Mouse (Mus musculus): ENCODE measurements around the gene Lhpp. TPM values are rescaled to one million over a fixed set of nuclear protein-coding genes. Genes with fewer than 3 reads are reported as not detected.

Gene Lhpp
- polyA plus RNA-seq, 1 experiment from 2014 or later: 12.7 TPM

DNA sequence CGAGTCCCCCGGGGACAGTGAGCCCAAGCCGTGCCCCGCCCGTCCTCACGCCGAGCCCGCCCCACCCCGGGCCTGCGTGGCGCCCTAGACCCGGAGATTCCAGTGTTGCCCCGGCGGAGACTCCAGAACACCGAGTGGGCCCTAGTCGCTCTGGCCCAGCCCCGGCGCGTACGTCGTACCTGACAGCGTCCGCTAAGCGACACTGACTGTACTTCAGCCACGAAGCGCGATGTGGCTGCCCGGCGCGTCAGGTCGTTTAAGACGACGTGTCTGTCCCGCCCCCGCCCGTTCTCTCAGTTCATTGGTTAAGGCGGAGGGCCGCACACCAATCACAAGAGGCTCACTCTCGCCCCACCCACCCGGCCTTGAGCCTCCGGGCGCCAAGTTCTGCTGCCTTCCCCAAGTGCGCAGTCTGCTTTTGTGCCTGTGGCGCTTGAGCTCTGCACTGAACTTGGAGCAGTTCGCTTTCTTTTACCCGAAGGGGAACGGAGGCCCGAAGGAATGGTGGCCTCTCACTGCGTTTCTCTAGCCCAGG lies 34.3 kb upstream of the Lhpp start, which contains the start of gene Oat:
TSS of gene Oat (minus strand) at position 283 of the 535 bp plus-strand sequence.
- Histone ChIP-seq H3K4me2 (ENCODE audit: low read depth, low read length) (peak within 1 kb of the TSS; percentile 67), H3K4me3 (replicated peaks; ENCODE audit: low read length) (peak within 1 kb of the TSS; percentile 72), H3K9ac (ENCODE audit: low read length) (peak within 1 kb of the TSS; percentile 84), H3K27me3 (ENCODE audit: control insufficient read depth, insufficient read depth, low read length) (no peaks in the 10 kb centered on the region), H3K9me3 (replicated peaks; ENCODE audit: control insufficient read depth, low read length) (no peaks in the 10 kb centered on the region), H3K4me1 (ENCODE audit: control insufficient read depth, insufficient read depth, low read length) (peaks cover 18% of the 10 kb centered on the region), H3K27ac (ENCODE audit: low read length) (peak within 1 kb of the TSS; percentile 97), H3K36me3 (ENCODE audit: control insufficient read depth, insufficient read depth, low read length) (no peaks in the 10 kb centered on the region)
- ATAC-seq (ENCODE audit: insufficient read depth, low FRiP score): peak; percentile 96
- WGBS: under 1% methylated on average over 49 of the region's 49 CpGs

GRCm38 (mm10) chr7:132576891-132577290 lies 33.5 kb upstream of the Lhpp start:
- ATAC-seq (ENCODE audit: insufficient read depth, low FRiP score): no peak
- H3K4me1 ChIP-seq (ENCODE audit: control insufficient read depth, insufficient read depth, low read length): peaks cover 13% of the 10 kb centered on the region
- 55% methylated on average over 4 of the region's 4 CpGs for WGBS
- peak overlapping the region; percentile 39 for H3K4me3 ChIP-seq (replicated peaks; ENCODE audit: low read length)
- no peak overlapping the region; the same call in 1 of the 2 replicates for H3K27ac ChIP-seq (ENCODE audit: low read length)
- H3K36me3 ChIP-seq (ENCODE audit: control insufficient read depth, insufficient read depth, low read length): no peaks in the 10 kb centered on the region
- no peaks in the 10 kb centered on the region for H3K27me3 ChIP-seq (ENCODE audit: control insufficient read depth, insufficient read depth, low read length)
- H3K9me3 ChIP-seq (replicated peaks; ENCODE audit: control insufficient read depth, low read length): no peaks in the 10 kb centered on the region
- peak overlapping the region; percentile 67 for H3K4me2 ChIP-seq (ENCODE audit: low read depth, low read length)
- H3K9ac ChIP-seq (ENCODE audit: low read length): peak overlapping the region; percentile 74

DNA sequence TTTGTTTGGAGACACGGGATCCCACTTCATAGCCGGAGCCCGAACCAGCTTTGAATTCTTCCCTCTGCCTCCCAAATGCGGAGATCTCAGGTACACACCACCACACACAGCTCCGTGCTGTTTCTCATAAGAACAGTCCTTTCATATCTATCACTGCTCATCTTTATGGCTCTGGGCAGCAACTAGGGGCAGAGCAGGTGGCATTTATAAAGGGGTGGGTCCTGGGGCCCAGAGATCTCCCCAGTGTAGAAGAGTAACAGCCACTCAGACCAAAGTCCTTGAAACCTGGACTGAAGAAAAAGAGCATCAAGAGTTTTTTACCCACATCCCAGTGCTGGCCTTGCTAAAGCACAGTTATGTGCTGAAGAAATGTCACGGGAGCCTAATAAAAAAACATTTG lies 29.9 kb upstream of the Lhpp start:
- Histone ChIP-seq H3K27ac (ENCODE audit: low read length) (no peak overlapping the region), H3K36me3 (ENCODE audit: control insufficient read depth, insufficient read depth, low read length) (no peaks in the 10 kb centered on the region), H3K9ac (ENCODE audit: low read length) (no peak overlapping the region), H3K4me1 (ENCODE audit: control insufficient read depth, insufficient read depth, low read length) (no peaks in the 10 kb centered on the region; the same call in 1 of the 2 replicates), H3K4me2 (ENCODE audit: low read depth, low read length) (no peak overlapping the region), H3K9me3 (replicated peaks; ENCODE audit: control insufficient read depth, low read length) (no peaks in the 10 kb centered on the region), H3K4me3 (replicated peaks; ENCODE audit: low read length) (no peak overlapping the region), H3K27me3 (ENCODE audit: control insufficient read depth, insufficient read depth, low read length) (no peaks in the 10 kb centered on the region)
- no peak for ATAC-seq (ENCODE audit: insufficient read depth, low FRiP score)
- 56% methylated on average over 6 of the region's 6 CpGs for WGBS

DNA sequence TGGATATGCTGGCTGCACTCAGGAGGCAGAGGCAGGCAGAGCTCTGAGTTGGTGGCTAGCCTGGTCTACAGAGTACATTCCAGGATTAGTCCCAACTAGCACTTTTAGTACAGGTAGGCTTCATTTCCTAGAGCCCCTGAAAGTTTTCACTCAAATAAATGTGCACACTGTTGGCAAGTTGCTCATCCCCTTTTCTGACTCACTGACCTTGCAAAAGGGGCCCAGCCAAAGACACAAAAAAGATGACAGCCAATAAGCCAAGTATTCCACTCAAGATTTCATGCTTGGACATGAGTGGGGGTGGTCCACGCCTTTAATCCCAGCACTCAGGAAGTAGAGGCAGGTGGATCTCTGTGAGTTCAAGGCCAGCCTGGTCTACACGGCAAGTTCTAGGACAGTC lies 29.0 kb upstream of the Lhpp start:
- Histone ChIP-seq H3K4me1 (ENCODE audit: control insufficient read depth, insufficient read depth, low read length) (no peaks in the 10 kb centered on the region; the same call in 1 of the 2 replicates), H3K27ac (ENCODE audit: low read length) (no peak overlapping the region), H3K9ac (ENCODE audit: low read length) (no peak overlapping the region), H3K4me3 (replicated peaks; ENCODE audit: low read length) (no peak overlapping the region), H3K27me3 (ENCODE audit: control insufficient read depth, insufficient read depth, low read length) (no peaks in the 10 kb centered on the region), H3K4me2 (ENCODE audit: low read depth, low read length) (no peak overlapping the region), H3K36me3 (ENCODE audit: control insufficient read depth, insufficient read depth, low read length) (no peaks in the 10 kb centered on the region), H3K9me3 (replicated peaks; ENCODE audit: control insufficient read depth, low read length) (no peaks in the 10 kb centered on the region)
- ATAC-seq (ENCODE audit: insufficient read depth, low FRiP score): no peak
- WGBS: 86% methylated on average over 2 of the region's 2 CpGs

DNA sequence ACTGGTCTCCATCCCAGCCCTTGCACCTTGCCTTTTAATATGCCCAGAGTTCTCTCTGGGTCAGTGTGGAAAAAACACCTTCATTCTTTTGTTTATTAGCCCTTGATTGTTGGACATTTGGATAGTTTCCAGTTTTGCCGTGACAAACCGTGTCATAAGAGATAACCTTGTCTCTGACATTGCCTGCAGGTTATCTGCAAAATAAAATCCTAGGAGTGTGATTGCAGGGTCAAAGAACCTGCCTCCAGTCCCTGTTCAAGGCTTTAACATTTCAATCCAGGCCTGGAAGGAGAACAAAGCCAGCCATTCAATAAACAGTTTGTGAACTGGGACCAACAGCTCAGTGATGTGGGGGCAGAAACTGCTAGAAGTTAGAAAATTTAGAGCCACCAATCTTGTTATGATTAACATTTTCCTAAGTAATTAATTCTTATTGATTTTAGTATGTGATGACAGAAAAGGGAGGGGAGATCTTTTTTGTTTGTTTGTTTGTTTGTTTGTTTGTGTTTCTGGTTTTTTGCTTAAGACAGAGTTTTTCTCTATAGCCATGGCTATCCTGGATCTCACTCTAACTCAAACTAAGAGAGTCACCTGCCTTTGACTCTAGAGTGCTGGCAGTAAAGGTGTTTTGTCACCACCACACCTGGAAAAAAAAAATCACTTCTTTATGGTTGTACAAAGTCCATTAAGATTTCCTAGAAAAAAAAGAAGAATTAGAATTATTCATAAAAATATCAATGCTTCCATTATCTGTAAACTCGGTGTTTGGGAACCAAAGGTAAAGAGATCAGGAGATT lies 24.5 kb upstream of the Lhpp start:
- no peak overlapping the region for H3K27ac ChIP-seq (ENCODE audit: low read length)
- no peaks in the 10 kb centered on the region for H3K9me3 ChIP-seq (replicated peaks; ENCODE audit: control insufficient read depth, low read length)
- H3K4me2 ChIP-seq (ENCODE audit: low read depth, low read length): no peak overlapping the region
- H3K27me3 ChIP-seq (ENCODE audit: control insufficient read depth, insufficient read depth, low read length): no peaks in the 10 kb centered on the region
- WGBS: 41% methylated on average over 3 of the region's 3 CpGs
- H3K36me3 ChIP-seq (ENCODE audit: control insufficient read depth, insufficient read depth, low read length): no peaks in the 10 kb centered on the region
- no peak overlapping the region for H3K9ac ChIP-seq (ENCODE audit: low read length)
- no peak overlapping the region for H3K4me3 ChIP-seq (replicated peaks; ENCODE audit: low read length)
- H3K4me1 ChIP-seq (ENCODE audit: control insufficient read depth, insufficient read depth, low read length): no peaks in the 10 kb centered on the region
- no peak; the same call in 1 of the 2 replicates for ATAC-seq (ENCODE audit: insufficient read depth, low FRiP score)

DNA sequence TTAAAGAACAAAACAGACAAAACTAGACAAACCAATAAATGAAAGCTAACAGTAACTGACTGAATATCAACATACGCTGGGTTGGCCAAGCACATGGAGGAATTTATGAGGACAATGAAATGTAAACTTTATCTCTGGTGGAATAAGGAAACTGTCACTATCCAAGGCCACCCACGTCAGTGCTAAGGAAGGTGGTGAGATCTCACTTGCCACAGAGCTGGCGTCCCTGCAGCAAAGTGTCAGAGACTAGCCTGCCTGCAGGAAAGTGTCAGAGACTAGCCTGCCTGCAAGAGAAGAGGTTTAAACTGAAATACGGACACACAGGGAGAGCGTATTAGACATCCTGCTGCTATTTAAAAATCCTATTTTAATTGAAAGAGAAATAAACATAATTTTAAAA lies 23.3 kb upstream of the Lhpp start:
- no peak overlapping the region for H3K9ac ChIP-seq (ENCODE audit: low read length)
- H3K36me3 ChIP-seq (ENCODE audit: control insufficient read depth, insufficient read depth, low read length): no peaks in the 10 kb centered on the region
- no peaks in the 10 kb centered on the region for H3K4me1 ChIP-seq (ENCODE audit: control insufficient read depth, insufficient read depth, low read length)
- H3K9me3 ChIP-seq (replicated peaks; ENCODE audit: control insufficient read depth, low read length): no peaks in the 10 kb centered on the region
- no peaks in the 10 kb centered on the region for H3K27me3 ChIP-seq (ENCODE audit: control insufficient read depth, insufficient read depth, low read length)
- no peak overlapping the region for H3K4me3 ChIP-seq (replicated peaks; ENCODE audit: low read length)
- no peak overlapping the region for H3K27ac ChIP-seq (ENCODE audit: low read length)
- whole genome bisulfite sequencing: 45% methylated on average over 5 of the region's 5 CpGs
- ATAC-seq (ENCODE audit: insufficient read depth, low FRiP score): no peak
- no peak overlapping the region for H3K4me2 ChIP-seq (ENCODE audit: low read depth, low read length)

- no peak overlapping the region for H3K4me2 ChIP-seq (ENCODE audit: low read depth, low read length)
- no peak for ATAC-seq (ENCODE audit: insufficient read depth, low FRiP score)
- 55% methylated on average over 5 of the region's 5 CpGs for WGBS
These were observed 20.8 kb upstream of the Lhpp start for GRCm38 (mm10) chr7:132589610-132590009.

GRCm38 (mm10) chr7:132593762-132594161 lies 16.7 kb upstream of the Lhpp start:
- WGBS: 62% methylated on average over 2 of the region's 2 CpGs
- ATAC-seq (ENCODE audit: insufficient read depth, low FRiP score): no peak
- no peak overlapping the region for H3K4me2 ChIP-seq (ENCODE audit: low read depth, low read length)
- H3K27me3 ChIP-seq (ENCODE audit: control insufficient read depth, insufficient read depth, low read length): peaks cover 34% of the 10 kb centered on the region
- H3K27ac ChIP-seq (ENCODE audit: low read length): no peak overlapping the region
- no peaks in the 10 kb centered on the region for H3K36me3 ChIP-seq (ENCODE audit: control insufficient read depth, insufficient read depth, low read length)
- H3K4me3 ChIP-seq (replicated peaks; ENCODE audit: low read length): no peak overlapping the region
- H3K4me1 ChIP-seq (ENCODE audit: control insufficient read depth, insufficient read depth, low read length): peaks cover 4% of the 10 kb centered on the region; the same call in 1 of the 2 replicates
- H3K9me3 ChIP-seq (replicated peaks; ENCODE audit: control insufficient read depth, low read length): no peaks in the 10 kb centered on the region
- H3K9ac ChIP-seq (ENCODE audit: low read length): no peak overlapping the region

More at GRCm38 (mm10) chr7:132589610-132590009, 20.8 kb upstream of the Lhpp start:
- no peaks in the 10 kb centered on the region for H3K36me3 ChIP-seq (ENCODE audit: control insufficient read depth, insufficient read depth, low read length)
- no peak overlapping the region for H3K4me3 ChIP-seq (replicated peaks; ENCODE audit: low read length)
- no peaks in the 10 kb centered on the region for H3K4me1 ChIP-seq (ENCODE audit: control insufficient read depth, insufficient read depth, low read length)
- H3K27me3 ChIP-seq (ENCODE audit: control insufficient read depth, insufficient read depth, low read length): 0 out of 2 replicates have a peak, but pooled peaks cover under 1% of the 10 kb centered on the region
- no peaks in the 10 kb centered on the region for H3K9me3 ChIP-seq (replicated peaks; ENCODE audit: control insufficient read depth, low read length)
- no peak overlapping the region for H3K27ac ChIP-seq (ENCODE audit: low read length)
- H3K9ac ChIP-seq (ENCODE audit: low read length): no peak overlapping the region

GRCm38 (mm10) chr7:132594325-132594724 lies 16.1 kb upstream of the Lhpp start:
- Histone ChIP-seq H3K27ac (ENCODE audit: low read length) (no peak overlapping the region), H3K4me1 (ENCODE audit: control insufficient read depth, insufficient read depth, low read length) (peaks cover 7% of the 10 kb centered on the region), H3K4me2 (ENCODE audit: low read depth, low read length) (no peak overlapping the region), H3K36me3 (ENCODE audit: control insufficient read depth, insufficient read depth, low read length) (no peaks in the 10 kb centered on the region), H3K9me3 (replicated peaks; ENCODE audit: control insufficient read depth, low read length) (no peaks in the 10 kb centered on the region), H3K4me3 (replicated peaks; ENCODE audit: low read length) (no peak overlapping the region), H3K9ac (ENCODE audit: low read length) (no peak overlapping the region), H3K27me3 (ENCODE audit: control insufficient read depth, insufficient read depth, low read length) (peaks cover 40% of the 10 kb centered on the region)
- no peak for ATAC-seq (ENCODE audit: insufficient read depth, low FRiP score)
- WGBS: 86% methylated on average over 2 of the region's 2 CpGs

Measured in stomach, embryonic 16.5 days (tissue).